In genomic region chr7:49326967-49327742, GRCm38 (mm10) we compare ENCODE assay signal across 23 mouse cellular contexts.
DNase-seq lines count a peak whose midpoint lies in the region; ATAC-seq and TF ChIP-seq lines count a peak whose summit lies in the region.
"Had no signal": no experiment of that assay in that cellular context is flagged by ENCODE, and none has a peak within 500 bp of the region (broad histone marks: within the 10 kb centered on the region; RNA-seq: fewer than 3 reads in every experiment).

No protein-coding gene starts in this region.

- H3K4me2 ChIP-seq in heart, embryonic 14.5 days (ENCODE audit: low read length): no peak overlapping the region
- H3K4me2 ChIP-seq in midbrain, embryonic 11.5 days: no peak overlapping the region
- H3K4me2 ChIP-seq in liver, embryonic 12.5 days: peak overlapping the region; percentile 22
- H3K4me2 ChIP-seq: heart, embryonic 11.5 days; limb, embryonic 12.5 days; lung, embryonic 15.5 days; midbrain, embryonic 13.5 days had no signal

- TF ChIP-seq CTCF in heart, adult 2 months (IDR thresholded peaks at IDR 0.05): no peak

- intact Hi-C loops in heart, adult 2 months (cut with DNase I): no loop called here

- no peak for DNase-seq in heart, adult 2 months
- no peak for DNase-seq in midbrain, embryonic 10.5 days (ENCODE audit: low spot score)
- no peak for DNase-seq in midbrain, embryonic 11.5 days (ENCODE audit: low spot score, missing footprints)
- DNase-seq in urinary bladder, postnatal 36 days (ENCODE audit: low spot score in 2 of 2): no peak
- no peak for DNase-seq in layer of hippocampus, adult 9-11 months
- DNase-seq: adrenal gland, postnatal 36 days; cerebellum, adult 2 months; gastrocnemius, postnatal 36 days; kidney, adult 9 months; kidney, postnatal 36 days; lung, postnatal 4 days; right cerebral cortex, postnatal 25 days; thymus, postnatal 14 days had no signal

- peaks cover 6 to 25% of the 10 kb centered on the region in 2 experiments; a peak in 3 of 4 replicates for H3K4me1 ChIP-seq in heart, embryonic 14.5 days (ENCODE audit: control insufficient read depth in 2 of 2, insufficient read depth in 2 of 2, low read length in 2 of 2)
- H3K4me1 ChIP-seq in heart, adult 2 months (ENCODE audit: control insufficient read depth, insufficient read depth, low read length): peaks cover 3% of the 10 kb centered on the region; the same call in 1 of the 2 replicates
- H3K4me1 ChIP-seq in midbrain, embryonic 10.5 days: peaks cover 34% of the 10 kb centered on the region
- peaks cover 12% of the 10 kb centered on the region for H3K4me1 ChIP-seq in midbrain, embryonic 11.5 days (ENCODE audit: control insufficient read depth, insufficient read depth, low read length)
- H3K4me1 ChIP-seq in liver, embryonic 12.5 days: peaks cover 42% of the 10 kb centered on the region

- no peak for TF ChIP-seq EP300 in heart, adult 2 months (IDR thresholded peaks at IDR 0.05; ENCODE audit: insufficient read depth, low read depth, low read length)

- H3K9ac ChIP-seq in heart, embryonic 14.5 days (ENCODE audit: low read length): no peak overlapping the region
- H3K9ac ChIP-seq in heart, adult 2 months (ENCODE audit: low read depth, low read length): no peak overlapping the region
- no peak overlapping the region for H3K9ac ChIP-seq in midbrain, embryonic 11.5 days (ENCODE audit: low read length)
- peak overlapping the region; percentile 42; the same call in 1 of the 2 replicates for H3K9ac ChIP-seq in liver, embryonic 12.5 days
- H3K9ac ChIP-seq: limb, embryonic 12.5 days; lung, embryonic 15.5 days; midbrain, embryonic 13.5 days had no signal

- no peak overlapping the region for H3K4me3 ChIP-seq in heart, embryonic 14.5 days (ENCODE audit: control insufficient read depth in 1 of 2, insufficient read depth in 1 of 2, low read depth in 1 of 2, low read length in 2 of 2)
- no peak overlapping the region for H3K4me3 ChIP-seq in heart, adult 2 months
- H3K4me3 ChIP-seq in midbrain, embryonic 10.5 days: no peak overlapping the region
- no peak overlapping the region for H3K4me3 ChIP-seq in midbrain, embryonic 11.5 days (ENCODE audit: low read depth, low read length)
- H3K4me3 ChIP-seq in liver, embryonic 12.5 days: no peak overlapping the region
- H3K4me3 ChIP-seq: embryonic facial prominence, embryonic 10.5 days; limb, embryonic 12.5 days; lung, embryonic 15.5 days; midbrain, embryonic 13.5 days had no signal

- no peak overlapping the region for H3K27ac ChIP-seq in heart, embryonic 14.5 days (replicated peaks in 1 of 2; ENCODE audit: control insufficient read depth in 1 of 2, insufficient read depth in 1 of 2, low read depth in 2 of 2, low read length in 2 of 2)
- no peak overlapping the region for H3K27ac ChIP-seq in heart, adult 2 months
- H3K27ac ChIP-seq in midbrain, embryonic 10.5 days (replicated peaks): 0 out of 2 replicates have a peak overlapping the region, but pooled peaks have one; percentile 24
- no peak overlapping the region for H3K27ac ChIP-seq in midbrain, embryonic 11.5 days (ENCODE audit: low read depth, low read length)
- H3K27ac ChIP-seq in liver, embryonic 12.5 days: peak overlapping the region; percentile 68
- H3K27ac ChIP-seq: limb, embryonic 12.5 days; lung, embryonic 15.5 days; midbrain, embryonic 13.5 days had no signal

- no peaks in the 10 kb centered on the region for H3K27me3 ChIP-seq in heart, embryonic 14.5 days (ENCODE audit: control insufficient read depth, insufficient read depth, low read length)
- no peaks in the 10 kb centered on the region for H3K27me3 ChIP-seq in heart, adult 2 months (ENCODE audit: control insufficient read depth, insufficient read depth, low read length)
- no peaks in the 10 kb centered on the region for H3K27me3 ChIP-seq in midbrain, embryonic 10.5 days (ENCODE audit: low read depth, poor library complexity, severe bottlenecking)
- H3K27me3 ChIP-seq in midbrain, embryonic 11.5 days (ENCODE audit: control insufficient read depth, insufficient read depth, low read length): no peaks in the 10 kb centered on the region
- no peaks in the 10 kb centered on the region for H3K27me3 ChIP-seq in liver, embryonic 12.5 days (replicated peaks)
- H3K27me3 ChIP-seq: limb, embryonic 12.5 days; lung, embryonic 15.5 days; midbrain, embryonic 13.5 days had no signal

- no peak for TF ChIP-seq POLR2A in heart, adult 2 months (IDR thresholded peaks at IDR 0.05; ENCODE audit: insufficient read depth, low read depth, low read length)

- 0 out of 2 replicates have a peak, but pooled peaks have one; percentile 46 for ATAC-seq in heart, embryonic 14.5 days (ENCODE audit: insufficient number of reproducible peaks, insufficient read depth, low FRiP score, low read depth)
- ATAC-seq in midbrain, embryonic 11.5 days (ENCODE audit: low FRiP score): no peak
- ATAC-seq in liver, embryonic 12.5 days: peak; percentile 79
- ATAC-seq in megakaryocyte-erythroid progenitor cell, adult 5-6 weeks (replicated peaks; ENCODE audit: low FRiP score, low TSS enrichment, poor library complexity, severe bottlenecking): 0 out of 2 replicates have a peak, but pooled peaks have one; percentile 18
- ATAC-seq: forebrain, embryonic 16.5 days; midbrain, embryonic 13.5 days had no signal

- H3K36me3 ChIP-seq in heart, embryonic 14.5 days (ENCODE audit: control insufficient read depth, insufficient read depth, low read length): no peaks in the 10 kb centered on the region
- H3K36me3 ChIP-seq in heart, adult 2 months (ENCODE audit: control insufficient read depth, insufficient read depth, low read length): no peaks in the 10 kb centered on the region
- no peaks in the 10 kb centered on the region for H3K36me3 ChIP-seq in midbrain, embryonic 10.5 days
- H3K36me3 ChIP-seq in midbrain, embryonic 11.5 days (ENCODE audit: control insufficient read depth, insufficient read depth, low read length): no peaks in the 10 kb centered on the region
- H3K36me3 ChIP-seq in liver, embryonic 12.5 days: no peaks in the 10 kb centered on the region
- H3K36me3 ChIP-seq: embryonic facial prominence, embryonic 10.5 days; G1E; limb, embryonic 12.5 days; lung, embryonic 15.5 days; midbrain, embryonic 13.5 days had no signal

- no peaks in the 10 kb centered on the region for H3K9me3 ChIP-seq in heart, embryonic 14.5 days (ENCODE audit: control insufficient read depth, low read length)
- H3K9me3 ChIP-seq in midbrain, embryonic 10.5 days (replicated peaks): no peaks in the 10 kb centered on the region
- H3K9me3 ChIP-seq in midbrain, embryonic 11.5 days (ENCODE audit: control insufficient read depth, low read length): no peaks in the 10 kb centered on the region; the same call in 1 of the 2 replicates
- no peaks in the 10 kb centered on the region for H3K9me3 ChIP-seq in liver, embryonic 12.5 days (replicated peaks)
- H3K9me3 ChIP-seq: embryonic facial prominence, embryonic 10.5 days; lung, embryonic 15.5 days; midbrain, embryonic 13.5 days had no signal

- 36% methylated on average over 9 of the region's 9 CpGs for WGBS in heart, embryonic 14.5 days
- WGBS in heart, adult 2 months: 67% methylated on average over 9 of the region's 9 CpGs
- WGBS in midbrain, embryonic 10.5 days: 90% methylated on average over 9 of the region's 9 CpGs
- 87% methylated on average over 9 of the region's 9 CpGs for WGBS in midbrain, embryonic 11.5 days
- 44% methylated on average over 9 of the region's 9 CpGs for WGBS in liver, embryonic 12.5 days (ENCODE audit: insufficient replicate concordance)

- H3K79me2 ChIP-seq in heart, adult 2 months (replicated peaks; ENCODE audit: control insufficient read depth, insufficient read depth, low read length): 0 out of 2 replicates have a peak, but pooled peaks cover 2% of the 10 kb centered on the region

Comparison
In these comparisons a context has a peak if more than half of its experiments do, and no peak if none do; other contexts are left out.
1. H3K27ac ChIP-seq: peak in midbrain, embryonic 10.5 days (single experiment) and liver, embryonic 12.5 days (single experiment); none in heart, embryonic 14.5 days (0 of 2), heart, adult 2 months (single experiment) and midbrain, embryonic 11.5 days (single experiment).